Mouse (Mus musculus): ENCODE data around the gene Gm20388.

DNA sequence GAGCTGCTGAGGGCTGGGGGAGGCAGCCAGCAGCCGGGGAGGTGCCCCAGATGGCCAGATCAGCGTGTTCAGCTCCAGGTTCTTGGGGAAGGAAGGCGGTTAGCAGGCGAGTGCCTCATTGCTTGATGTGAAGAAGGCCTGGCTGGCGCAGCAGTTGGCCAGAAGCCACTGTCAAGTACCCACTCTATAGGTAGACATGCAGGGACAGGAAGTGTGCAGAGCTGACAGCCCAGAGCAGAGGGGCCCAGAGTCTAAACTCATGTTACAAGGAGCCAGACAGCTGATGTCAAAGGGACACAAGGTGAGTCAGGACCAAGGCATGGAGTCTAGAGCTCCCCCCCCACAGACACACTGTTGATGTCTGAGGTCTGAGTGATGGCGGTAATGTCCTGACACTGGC lies 1639.4 kb downstream of the Gm20388 start:
- TF ChIP-seq POLR2A (IDR thresholded peaks at IDR 0.05; ENCODE audit: borderline replicate concordance, insufficient read depth, low read length) (no peak), CTCF (IDR thresholded peaks at IDR 0.05; ENCODE audit: borderline replicate concordance, insufficient read depth, low read depth, low read length) (no peak)
